Mouse (Mus musculus): ENCODE measurements around the gene Otogl.

DNA sequence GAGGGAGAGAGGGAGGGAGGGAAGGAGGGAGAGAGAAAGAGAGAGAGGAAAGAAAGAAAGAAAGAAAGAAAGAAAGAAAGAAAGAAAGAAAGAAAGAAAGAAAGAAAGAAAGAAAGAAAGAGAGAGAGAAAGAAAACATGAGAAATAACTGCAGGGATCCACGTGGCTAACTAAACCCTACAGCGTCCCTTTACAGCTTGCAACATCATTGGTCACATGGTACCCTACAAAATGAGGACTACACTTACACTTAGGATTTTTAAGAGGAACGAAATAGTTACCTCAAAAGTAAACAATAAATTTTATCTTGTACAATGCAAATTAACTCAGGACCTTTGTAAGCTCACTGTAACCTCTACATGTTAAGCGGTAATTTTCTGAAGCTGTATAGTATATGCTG is 15.8 kb downstream of the Otogl start:
- TF ChIP-seq CTCF (IDR thresholded peaks at IDR 0.05; ENCODE audit: low read depth, low read length) (no peak), POLR2A (IDR thresholded peaks at IDR 0.05; ENCODE audit: borderline replicate concordance, low read depth, low read length) (no peak)

Data from bone marrow macrophage, adult 2 months (primary cell).